Mouse (Mus musculus) CD8-positive naive resting alpha-beta T cell, adult 2 months (primary cell): Measurements from ENCODE around the gene Gm2042.
"Not testable (repeated sequence)": the region's sequence is repeated elsewhere in the genome, so short reads cannot be mapped to it uniquely, and the experiment has no call there.

Experiments
- DNase-seq, 2 experiments: peaks; one replicate each; pipeline ENCODE4 v3.0.0; 2022; ENCODE audit warnings: low read depth in 2 of 2, low spot score in 2 of 2

The Gm2042 gene

DNA sequence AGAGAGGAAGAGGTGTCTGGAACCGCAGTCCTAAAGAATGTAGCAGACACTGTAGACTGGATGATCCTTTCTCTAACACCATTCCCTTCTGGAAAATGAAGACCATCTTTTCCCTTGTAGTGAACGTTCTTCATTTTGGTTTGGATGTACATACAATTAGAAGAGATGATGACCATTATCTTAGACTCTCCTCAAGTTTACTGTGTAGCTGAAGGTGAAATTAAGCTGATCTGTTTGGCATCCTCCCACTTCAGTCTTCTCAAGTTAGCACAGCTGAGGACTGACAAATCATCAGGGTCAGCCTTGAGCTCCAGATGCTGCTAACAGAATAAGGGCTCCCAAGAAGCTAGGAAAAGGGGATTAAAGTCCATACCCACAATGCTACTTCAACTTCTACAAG lies at the start of gene Gm2042:
Gene Gm2042, plus strand, starts transcription at position 301 of the 400 bp plus-strand sequence.
- DNase-seq, result not testable (repeated sequence)

DNA sequence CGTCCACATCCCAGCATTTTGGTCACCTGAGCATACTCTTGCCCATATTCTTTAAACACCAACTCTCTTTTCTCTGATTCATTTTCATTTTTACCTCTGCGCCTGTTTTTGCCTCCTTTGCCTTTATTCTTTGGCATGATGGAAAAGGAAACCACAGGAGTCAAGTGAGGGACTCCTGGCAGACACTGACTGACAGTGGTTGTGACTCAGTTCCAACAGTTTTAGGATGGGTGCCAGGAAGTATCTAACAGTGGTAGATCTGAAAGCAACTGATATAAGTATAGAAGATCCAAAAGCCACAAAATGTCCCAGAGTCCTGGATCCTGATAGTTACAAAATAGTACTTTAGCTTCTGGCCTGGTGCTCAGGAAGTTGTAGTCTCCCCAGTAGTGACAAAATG lies 34.2 kb upstream of the Gm2042 start, which contains the start of gene Gm2035:
Gene Gm2035, minus strand, starts transcription at position 137 of the 400 bp plus-strand sequence.
- DNase-seq, result not testable (repeated sequence)

GRCm38 (mm10) chr12:87984000-87984399 lies 30.1 kb downstream of the Gm2042 start:
- not testable (repeated sequence) for DNase-seq

GRCm38 (mm10) chr12:88004118-88004517 lies 50.2 kb downstream of the Gm2042 start:
- DNase-seq, result not testable (repeated sequence)
